Mouse (Mus musculus) heart, embryonic 15.5 days (tissue): ENCODE data around the gene Gucy1b2. TPM values are rescaled to one million over a fixed set of nuclear protein-coding genes. Genes with fewer than 3 reads are reported as not detected.

Experiments
- ATAC-seq: fragments of 200-750 bp; cut with Nextera tagmentation; replicated peaks from 2 replicates; pipeline ENCODE4 v1.8.0; 2017; ENCODE audit warnings: low read depth, moderate TSS enrichment; ENCODE audit not compliant: insufficient number of reproducible peaks, insufficient read depth, low FRiP score
- H3K27ac ChIP-seq: fragments of 300-500 bp; sonication (generic); 2 replicates; pipeline ENCODE4 v1.5.1; 2015; ENCODE audit warnings: mild to moderate bottlenecking, inconsistent platforms
- H3K27me3 ChIP-seq: fragments of 300-500 bp; sonication (generic); 2 replicates; pipeline ENCODE4 v1.6.1; 2015; ENCODE audit warnings: inconsistent platforms
- H3K36me3 ChIP-seq: fragments of 300-500 bp; sonication (generic); 2 replicates; pipeline ENCODE4 v1.6.1; 2015; ENCODE audit warnings: mild to moderate bottlenecking, inconsistent platforms
- H3K4me1 ChIP-seq: fragments of 300-500 bp; sonication (generic); replicated peaks from 2 replicates; pipeline ENCODE4 v1.6.1; 2015; ENCODE audit warnings: inconsistent platforms
- H3K4me2 ChIP-seq: fragments of 300-500 bp; sonication (generic); 2 replicates; pipeline ENCODE4 v1.6.1; 2015; ENCODE audit warnings: inconsistent platforms, mild to moderate bottlenecking, moderate library complexity
- H3K4me3 ChIP-seq: fragments of 300-500 bp; sonication (generic); 2 replicates; pipeline ENCODE4 v1.5.1; 2015; ENCODE audit warnings: mild to moderate bottlenecking, inconsistent platforms
- H3K9ac ChIP-seq: fragments of 300-500 bp; sonication (generic); 2 replicates; pipeline ENCODE4 v1.6.1; 2015; ENCODE audit warnings: mild to moderate bottlenecking, inconsistent platforms
- H3K9me3 ChIP-seq: fragments of 300-500 bp; sonication (generic); replicated peaks from 2 replicates; pipeline ENCODE4 v1.6.1; 2016; ENCODE audit warnings: inconsistent platforms
- WGBS: fragments of 180-500 bp; shearing (Covaris S2); methylation state at CpG from one replicate; pipeline ENCODE4 v1.1.7; 2015; ENCODE audit warnings: mixed read lengths; 5-methylcytosine and 5-hydroxymethylcytosine counted together
- polyA plus RNA-seq: library from polyadenylated mRNA; unstranded; fragments of >200 nt; fragmentation: Nextera tagmentation; extraction: Ambion mirVana; gene quantifications from 2 replicates; pipeline ENCODE4 v1.2.1, GENCODE M21; 2015

Gucy1b2 gene
- polyA plus RNA-seq, 1 experiment from 2014 or later = 0.21 TPM

DNA sequence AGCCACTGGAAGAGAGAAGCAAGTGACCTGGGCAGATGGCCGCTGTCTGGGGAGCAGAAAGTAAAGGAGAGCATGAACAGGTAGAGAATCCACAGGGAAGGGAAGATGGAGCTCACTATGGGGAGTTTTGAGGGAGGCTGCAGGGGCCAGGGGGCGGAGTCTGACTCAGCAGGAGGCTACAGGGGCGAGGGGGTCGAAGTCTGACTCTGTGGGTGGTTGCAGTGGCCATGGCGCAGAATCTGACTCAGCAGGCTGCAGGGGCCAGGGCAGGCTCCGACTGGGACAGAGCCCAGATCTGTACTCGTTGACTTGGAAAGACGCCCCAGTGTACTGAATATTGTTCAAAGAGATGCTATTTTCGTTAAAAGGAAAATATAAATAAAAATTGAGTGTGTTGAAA is 8.9 kb upstream of the Gucy1b2 start:
- H3K4me3 ChIP-seq = no peak overlapping the region
- peak overlapping the region; percentile 26; the same call in 1 of the 2 replicates for H3K4me2 ChIP-seq
- H3K36me3 ChIP-seq = no peaks in the 10 kb centered on the region
- 26% methylated on average over 9 of the region's 9 CpGs for WGBS
- no peaks in the 10 kb centered on the region for H3K27me3 ChIP-seq
- ATAC-seq = no peak
- H3K27ac ChIP-seq = no peak overlapping the region
- no peak overlapping the region for H3K9ac ChIP-seq
- H3K4me1 ChIP-seq = peaks cover 4% of the 10 kb centered on the region; the same call in 1 of the 2 replicates
- no peaks in the 10 kb centered on the region for H3K9me3 ChIP-seq

- H3K4me1 ChIP-seq = peaks cover 8% of the 10 kb centered on the region
- no peak for ATAC-seq
- 54% methylated on average over 11 of the region's 11 CpGs for WGBS
Measured at GRCm38 (mm10) chr14:62459541-62459940, 3.5 kb upstream of the Gucy1b2 start.

GRCm38 (mm10) chr14:62457420-62458181 is 1.5 kb upstream of the Gucy1b2 start:
- Histone ChIP-seq H3K4me2 (peak overlapping the region; percentile 51), H3K27me3 (no peaks in the 10 kb centered on the region), H3K9me3 (no peaks in the 10 kb centered on the region), H3K4me1 (peaks cover 17% of the 10 kb centered on the region), H3K4me3 (peak overlapping the region; percentile 21; the same call in 1 of the 2 replicates), H3K27ac (no peak overlapping the region), H3K9ac (no peak overlapping the region), H3K36me3 (no peaks in the 10 kb centered on the region)
- ATAC-seq = no peak; the same call in 1 of the 2 replicates
- WGBS = 16% methylated on average over 22 of the region's 22 CpGs

More at GRCm38 (mm10) chr14:62459541-62459940, 3.5 kb upstream of the Gucy1b2 start:
- H3K9ac ChIP-seq = no peak overlapping the region
- H3K4me3 ChIP-seq = no peak overlapping the region
- no peaks in the 10 kb centered on the region for H3K9me3 ChIP-seq
- no peak overlapping the region for H3K27ac ChIP-seq
- H3K4me2 ChIP-seq = no peak overlapping the region
- no peaks in the 10 kb centered on the region for H3K27me3 ChIP-seq
- no peaks in the 10 kb centered on the region for H3K36me3 ChIP-seq

DNA sequence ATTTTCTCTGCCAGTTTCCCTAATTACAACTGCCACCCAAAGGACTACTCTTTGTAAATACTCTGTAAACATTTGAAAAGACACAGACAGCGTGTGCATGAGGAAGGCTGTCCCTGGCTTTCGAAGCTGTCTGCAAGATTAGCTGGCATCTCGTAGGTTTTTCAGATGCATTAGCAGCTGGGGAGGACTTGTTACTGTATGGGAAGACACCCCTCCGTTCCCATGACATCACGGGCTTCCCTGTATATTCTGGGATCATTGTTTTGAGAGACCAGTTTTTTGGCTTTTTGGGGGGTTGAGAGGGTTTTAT is 564 bp downstream of the Gucy1b2 start:
- Histone ChIP-seq H3K27ac (no peak overlapping the region), H3K4me2 (no peak overlapping the region), H3K36me3 (no peaks in the 10 kb centered on the region), H3K4me1 (peaks cover 17% of the 10 kb centered on the region), H3K9ac (no peak overlapping the region), H3K27me3 (no peaks in the 10 kb centered on the region), H3K4me3 (no peak overlapping the region), H3K9me3 (no peaks in the 10 kb centered on the region)
- WGBS = 74% methylated on average over 5 of the region's 5 CpGs
- ATAC-seq = no peak

GRCm38 (mm10) chr14:62454760-62455569 is 1.1 kb downstream of the Gucy1b2 start:
- H3K9ac ChIP-seq = no peak overlapping the region
- no peak for ATAC-seq
- H3K9me3 ChIP-seq = no peaks in the 10 kb centered on the region
- WGBS = 63% methylated on average over 9 of the region's 9 CpGs
- no peaks in the 10 kb centered on the region for H3K27me3 ChIP-seq
- H3K4me2 ChIP-seq = no peak overlapping the region
- no peak overlapping the region for H3K4me3 ChIP-seq
- no peaks in the 10 kb centered on the region for H3K36me3 ChIP-seq
- no peak overlapping the region for H3K27ac ChIP-seq
- H3K4me1 ChIP-seq = peaks cover 17% of the 10 kb centered on the region

DNA sequence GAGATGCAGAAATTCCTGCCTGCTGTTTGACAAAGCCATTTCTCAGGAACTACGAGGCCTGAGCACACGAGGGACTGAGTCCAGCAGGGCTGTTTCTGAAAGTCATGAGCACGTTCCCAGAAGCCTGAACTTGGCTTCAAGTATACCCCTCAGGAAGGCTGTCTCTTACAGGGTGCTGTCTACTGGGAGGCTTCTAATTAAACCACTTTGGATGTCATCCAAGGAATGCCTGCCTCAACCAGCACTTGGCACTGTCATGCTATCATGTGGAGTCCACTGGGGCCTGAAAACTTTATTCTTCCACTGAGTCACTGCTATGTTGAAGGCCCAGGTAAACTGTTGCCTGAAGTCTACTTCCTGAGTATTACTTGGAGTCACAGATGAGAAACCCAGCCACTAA is 2.0 kb downstream of the Gucy1b2 start:
- Histone ChIP-seq H3K27ac (no peak overlapping the region), H3K9me3 (no peaks in the 10 kb centered on the region)
- WGBS = 32% methylated on average over 3 of the region's 3 CpGs

DNA sequence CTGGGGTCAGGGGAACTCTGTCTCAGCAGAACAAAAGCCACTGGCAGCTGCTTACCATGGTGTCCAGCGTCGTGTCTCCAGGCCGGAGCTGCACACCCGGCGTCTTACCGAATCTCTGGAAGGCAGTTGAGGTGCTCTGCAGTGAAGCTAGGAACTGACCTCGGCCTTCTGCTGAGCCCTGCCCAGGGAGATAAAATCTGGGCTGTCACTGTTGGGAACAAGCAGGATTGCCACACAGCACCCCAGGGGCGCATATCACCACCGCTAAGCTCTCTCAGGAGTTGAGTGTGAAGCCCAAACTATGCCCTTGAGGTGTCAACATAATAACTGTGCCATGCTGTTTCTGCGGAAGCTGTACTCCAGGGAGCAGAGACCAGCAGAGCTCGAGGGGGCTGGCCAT is 2.8 kb downstream of the Gucy1b2 start:
- no peaks in the 10 kb centered on the region for H3K27me3 ChIP-seq
- peaks cover 17% of the 10 kb centered on the region for H3K4me1 ChIP-seq
- 66% methylated on average over 11 of the region's 11 CpGs for WGBS
- no peak overlapping the region for H3K27ac ChIP-seq
- no peak for ATAC-seq
- no peak overlapping the region for H3K4me2 ChIP-seq
- no peaks in the 10 kb centered on the region for H3K36me3 ChIP-seq
- no peak overlapping the region for H3K4me3 ChIP-seq
- H3K9ac ChIP-seq = no peak overlapping the region
- no peaks in the 10 kb centered on the region for H3K9me3 ChIP-seq

More for the DNA sequence above, 2.0 kb downstream of the Gucy1b2 start:
- H3K27me3 ChIP-seq = no peaks in the 10 kb centered on the region
- H3K4me3 ChIP-seq = no peak overlapping the region
- no peak overlapping the region for H3K4me2 ChIP-seq
- no peak overlapping the region for H3K9ac ChIP-seq
- H3K36me3 ChIP-seq = no peaks in the 10 kb centered on the region
- peaks cover 17% of the 10 kb centered on the region for H3K4me1 ChIP-seq
- ATAC-seq = no peak

- ATAC-seq = no peak
- no peaks in the 10 kb centered on the region for H3K27me3 ChIP-seq
- 88% methylated on average over 1 of the region's 1 CpGs for WGBS
- H3K9me3 ChIP-seq = no peaks in the 10 kb centered on the region
- peaks cover 10% of the 10 kb centered on the region for H3K4me1 ChIP-seq
- no peak overlapping the region for H3K9ac ChIP-seq
- H3K4me3 ChIP-seq = no peak overlapping the region
- H3K36me3 ChIP-seq = no peaks in the 10 kb centered on the region
- H3K4me2 ChIP-seq = no peak overlapping the region
- H3K27ac ChIP-seq = no peak overlapping the region
Measured at GRCm38 (mm10) chr14:62450706-62451105, 5.4 kb downstream of the Gucy1b2 start.

GRCm38 (mm10) chr14:62447214-62447548 is 8.9 kb downstream of the Gucy1b2 start:
- Histone ChIP-seq H3K9ac (no peak overlapping the region), H3K27ac (no peak overlapping the region), H3K4me2 (no peak overlapping the region), H3K9me3 (no peaks in the 10 kb centered on the region), H3K36me3 (no peaks in the 10 kb centered on the region), H3K27me3 (no peaks in the 10 kb centered on the region), H3K4me1 (no peaks in the 10 kb centered on the region; the same call in 1 of the 2 replicates), H3K4me3 (no peak overlapping the region)
- ATAC-seq = no peak
- 79% methylated on average over 3 of the region's 3 CpGs for WGBS

DNA sequence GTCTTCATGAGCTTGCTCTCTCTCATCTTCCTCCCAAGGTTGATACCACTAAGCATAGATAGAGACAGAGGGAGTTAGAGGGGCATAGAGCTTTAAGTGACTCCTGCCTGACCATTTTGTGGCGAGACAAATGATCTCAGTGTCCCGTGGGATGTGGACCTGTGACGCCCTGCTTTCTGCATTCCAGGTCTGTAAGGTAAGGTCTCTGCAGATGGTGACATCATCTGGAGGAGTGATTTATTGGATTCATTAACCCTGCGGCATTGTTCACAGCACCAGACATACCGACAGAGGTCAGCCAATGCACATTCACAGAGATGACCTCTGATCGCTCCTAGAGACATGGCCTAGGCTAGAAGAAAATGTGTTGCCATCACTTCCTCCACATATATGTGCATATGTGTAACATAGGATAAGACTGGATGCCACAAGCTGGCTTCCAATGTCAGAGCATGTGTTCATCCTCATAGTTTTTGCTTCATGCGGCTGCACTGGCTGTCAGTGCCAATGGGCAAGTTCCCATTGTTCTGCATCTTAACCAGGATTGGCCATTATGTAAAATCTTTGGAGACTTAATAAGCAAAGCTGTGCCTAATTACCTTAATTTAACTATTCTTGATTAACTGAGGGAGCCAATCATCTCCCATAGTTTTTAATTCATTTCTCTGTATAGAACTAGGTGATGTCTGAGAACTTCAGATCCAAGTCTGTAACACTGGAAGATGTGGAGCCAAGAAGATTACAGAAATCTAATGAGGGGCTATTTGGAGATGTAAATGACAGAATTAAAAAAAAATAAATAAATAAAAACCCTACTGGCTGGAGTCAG is 9.5 kb downstream of the Gucy1b2 start:
- WGBS = 67% methylated on average over 7 of the region's 7 CpGs
- Histone ChIP-seq H3K9me3 (no peaks in the 10 kb centered on the region), H3K27ac (no peak overlapping the region), H3K4me2 (no peak overlapping the region), H3K27me3 (no peaks in the 10 kb centered on the region), H3K4me3 (no peak overlapping the region), H3K36me3 (no peaks in the 10 kb centered on the region), H3K4me1 (no peaks in the 10 kb centered on the region; the same call in 1 of the 2 replicates), H3K9ac (no peak overlapping the region)
- no peak for ATAC-seq

DNA sequence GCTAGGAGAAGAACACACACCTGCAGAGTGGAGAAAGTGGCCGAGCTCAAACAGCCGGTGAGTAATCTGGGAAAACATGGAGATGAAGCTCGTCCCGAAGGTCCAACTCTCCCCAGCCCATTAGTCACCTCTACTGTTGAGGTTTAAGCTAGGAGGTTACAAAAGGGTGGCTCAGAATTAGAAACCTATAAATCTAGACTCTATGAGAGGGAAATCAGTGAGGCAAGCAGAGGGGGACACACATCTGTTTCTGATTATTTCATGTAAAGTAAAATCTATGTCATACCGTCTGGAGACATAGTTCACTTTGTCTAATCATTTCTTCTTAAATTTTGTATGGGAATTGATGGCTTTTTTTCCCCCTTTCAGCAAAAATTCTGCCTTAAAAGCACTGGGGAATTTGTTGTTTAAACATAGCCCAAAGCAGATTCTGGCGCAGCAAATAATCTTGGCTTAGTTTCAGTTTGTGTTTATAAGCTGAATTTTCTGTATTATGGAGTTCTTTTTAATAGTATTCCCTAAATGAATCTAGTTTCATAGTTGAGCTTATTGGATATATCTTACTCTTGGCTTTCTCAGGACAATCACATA is 12.2 kb downstream of the Gucy1b2 start:
- H3K27me3 ChIP-seq = no peaks in the 10 kb centered on the region
- no peaks in the 10 kb centered on the region for H3K9me3 ChIP-seq
- H3K4me1 ChIP-seq = no peaks in the 10 kb centered on the region; the same call in 1 of the 2 replicates
- H3K4me3 ChIP-seq = no peak overlapping the region
- H3K4me2 ChIP-seq = no peak overlapping the region
- WGBS = 75% methylated on average over 6 of the region's 6 CpGs
- ATAC-seq = no peak
- no peaks in the 10 kb centered on the region for H3K36me3 ChIP-seq
- peak overlapping the region; percentile 37; the same call in 1 of the 2 replicates for H3K27ac ChIP-seq
- no peak overlapping the region for H3K9ac ChIP-seq
